Mouse (Mus musculus) limb, embryonic 10.5 days (tissue): Measurements from ENCODE around the gene Tmem38b. TPM values are rescaled to one million over a fixed set of nuclear protein-coding genes. Genes with fewer than 3 reads are reported as not detected.

Experiments used
- DNase-seq: peaks from one replicate; pipeline ENCODE4 v3.0.0-alpha.2; 2017; ENCODE audit warnings: low spot score
- H3K27ac ChIP-seq: fragments of 300-500 bp; sonication (generic); 2 replicates; pipeline ENCODE4 v1.5.1; 2016; ENCODE audit warnings: mild to moderate bottlenecking
- H3K27me3 ChIP-seq: fragments of 300-500 bp; sonication (generic); 2 replicates; pipeline ENCODE4 v1.6.1; 2016; ENCODE audit warnings: low read depth, mild to moderate bottlenecking; ENCODE audit not compliant: poor library complexity, severe bottlenecking
- H3K36me3 ChIP-seq: fragments of 300-500 bp; sonication (generic); 2 replicates; pipeline ENCODE4 v1.6.1; 2016; ENCODE audit warnings: mild to moderate bottlenecking, moderate library complexity
- H3K4me1 ChIP-seq: fragments of 300-500 bp; sonication (generic); 2 replicates; pipeline ENCODE4 v1.6.1; 2016
- H3K4me3 ChIP-seq: fragments of 300-500 bp; sonication (generic); 2 replicates; pipeline ENCODE4 v1.5.1; 2016; ENCODE audit warnings: mild to moderate bottlenecking, moderate library complexity
- H3K9me3 ChIP-seq: fragments of 300-500 bp; sonication (generic); replicated peaks from 2 replicates; pipeline ENCODE4 v1.6.1; 2016; ENCODE audit warnings: mild to moderate bottlenecking
- WGBS: fragments of 180-500 bp; shearing (Covaris S2); methylation state at CpG from one replicate; pipeline ENCODE4 v1.1.7; 2016; 5-methylcytosine and 5-hydroxymethylcytosine counted together
- polyA plus RNA-seq: library from polyadenylated mRNA; unstranded; fragments of >200 nt; fragmentation: Nextera tagmentation; extraction: Ambion mirVana; gene quantifications from 2 replicates; pipeline ENCODE4 v1.2.1, GENCODE M21; 2016

The Tmem38b gene
- polyA plus RNA-seq, 1 experiment from 2014 or later, result 4.0 TPM

GRCm38 (mm10) chr4:53907071-53907470, 81.2 kb downstream of the Tmem38b start:
- no peak overlapping the region for H3K4me3 ChIP-seq
- H3K27ac ChIP-seq, result no peak overlapping the region
- H3K27me3 ChIP-seq, result no peaks in the 10 kb centered on the region
- 94% methylated on average over 3 of the region's 3 CpGs for WGBS
- H3K9me3 ChIP-seq, result no peaks in the 10 kb centered on the region
- no peak for DNase-seq
- H3K36me3 ChIP-seq, result no peaks in the 10 kb centered on the region
- H3K4me1 ChIP-seq, result peaks cover 2% of the 10 kb centered on the region; the same call in 1 of the 2 replicates

Other genes with a start within 250 kb of the Tmem38b start
- gene Fsd1l, start 194.6 kb upstream of the Tmem38b start, polyA plus RNA-seq, result 11.5 and 12.9 TPM in 2 replicates
- gene Fktn, start 112.0 kb upstream of the Tmem38b start, polyA plus RNA-seq, result 17.3 and 18.4 TPM in 2 replicates
- 0.13 and 0.21 TPM in 2 replicates for gene Tal2, start 46.3 kb upstream of the Tmem38b start, polyA plus RNA-seq